Mouse (Mus musculus): ENCODE measurements around the gene B2m. TPM values are rescaled to one million over a fixed set of nuclear protein-coding genes. Genes with fewer than 3 reads are reported as not detected.

The B2m gene
- total and polyA plus RNA-seq, 3 experiments, result 108 to 1,161 (median 229) TPM

GRCm38 (mm10) chr2:122149716-122150115 lies 2.2 kb downstream of the B2m start (continued):
- TF ChIP-seq POLR2AphosphoS5 (IDR thresholded peaks at IDR 0.05; ENCODE audit: borderline replicate concordance, low read depth, low read length), result no peak

- peaks cover 35% of the 10 kb centered on the region for H3K79me2 ChIP-seq (ENCODE audit: control insufficient read depth, insufficient read depth, low read length, poor library complexity)
- no peak overlapping the region for H3K9ac ChIP-seq (ENCODE audit: control insufficient read depth, low read depth, low read length, poor library complexity, severe bottlenecking)
- H3K36me3 ChIP-seq (ENCODE audit: control insufficient read depth in 1 of 2, insufficient read depth in 2 of 2, low read length in 2 of 2), result peaks cover 3 to 30% of the 10 kb centered on the region in 2 experiments; a peak in 3 of 4 replicates
- H3K9me3 ChIP-seq (replicated peaks; ENCODE audit: insufficient read depth, low read length), result no peaks in the 10 kb centered on the region
- no peaks in the 10 kb centered on the region for H3K27me3 ChIP-seq (ENCODE audit: control insufficient read depth in 1 of 2, insufficient read depth in 2 of 2, low read length in 2 of 2)
- peaks cover 13 to 24% of the 10 kb centered on the region in 2 experiments for H3K4me1 ChIP-seq (ENCODE audit: control insufficient read depth in 1 of 2, insufficient read depth in 2 of 2, low read length in 2 of 2)
- TF ChIP-seq CHD1 (IDR thresholded peaks at IDR 0.05; ENCODE audit: low read depth, low read length), result no peak
- TF ChIP-seq MXI1 (IDR thresholded peaks at IDR 0.05; ENCODE audit: low read depth, low read length), result no peak
- no peak for TF ChIP-seq CHD2 (IDR thresholded peaks at IDR 0.05; ENCODE audit: low read length)
- no peak for TF ChIP-seq SMC3 (IDR thresholded peaks at IDR 0.05; ENCODE audit: low read depth, low read length)
- no peak for TF ChIP-seq MYB (IDR thresholded peaks at IDR 0.05; ENCODE audit: low read depth, low read length)
- TF ChIP-seq POLR2A (IDR thresholded peaks at IDR 0.05; ENCODE audit: control insufficient read depth in 1 of 2, insufficient read depth in 1 of 2, low read depth in 1 of 2, low read length in 2 of 2, poor library complexity in 1 of 2), result no peak
- TF ChIP-seq NELFE (IDR thresholded peaks at IDR 0.05; ENCODE audit: low read depth, low read length), result no peak
- TF ChIP-seq TAL1 (IDR thresholded peaks at IDR 0.05; ENCODE audit: low read length), result no peak
- no peak for TF ChIP-seq JUND (IDR thresholded peaks at IDR 0.05; ENCODE audit: low read depth, low read length)
- no peak for TF ChIP-seq TCF12 (IDR thresholded peaks at IDR 0.05; ENCODE audit: low read depth, low read length)
- no peak for TF ChIP-seq EP300 (IDR thresholded peaks at IDR 0.05; ENCODE audit: low read depth in 1 of 2, low read length in 2 of 2)
- no peak for TF ChIP-seq ZKSCAN1 (IDR thresholded peaks at IDR 0.05; ENCODE audit: low read depth, low read length)
- no peak for TF ChIP-seq RAD21 (IDR thresholded peaks at IDR 0.05; ENCODE audit: low read depth, low read length)
- no peak for TF ChIP-seq USF2 (IDR thresholded peaks at IDR 0.05; ENCODE audit: borderline replicate concordance in 1 of 2, insufficient read depth in 1 of 2, low read depth in 1 of 2, low read length in 2 of 2)
- no peak for TF ChIP-seq E2F4 (IDR thresholded peaks at IDR 0.05; ENCODE audit: borderline replicate concordance, low read depth, low read length)
- TF ChIP-seq KAT2A (conservative IDR thresholded peaks at IDR 0.05; ENCODE audit: low read depth, low read length), result no peak
- TF ChIP-seq MEF2A (IDR thresholded peaks at IDR 0.05; ENCODE audit: extremely low read depth, insufficient replicate concordance, low read depth, low read length, poor library complexity, severe bottlenecking), result no peak
- TF ChIP-seq MAX (IDR thresholded peaks at IDR 0.05; ENCODE audit: low read length), result no peak
- TF ChIP-seq HCFC1 (IDR thresholded peaks at IDR 0.05; ENCODE audit: low read depth, low read length), result no peak
- DNase-seq (ENCODE audit: low read depth, low spot score), result no peak
- no peak overlapping the region for H3K27ac ChIP-seq (ENCODE audit: control insufficient read depth, low read depth, low read length)
- no peak overlapping the region for H3K4me3 ChIP-seq (ENCODE audit: control insufficient read depth in 1 of 2, insufficient read depth in 1 of 2, low read depth in 2 of 2, low read length in 2 of 2)
These were observed 3.7 kb downstream of the B2m start for GRCm38 (mm10) chr2:122151221-122151620.

Data from MEL (cell line).